In genomic region chr19:40267380-40267779, GRCm38 (mm10) we compare ENCODE assay signal across 9 mouse cellular contexts. TPM values are rescaled to one million over a fixed set of nuclear protein-coding genes. Genes with fewer than 3 reads are reported as not detected.
DNase-seq lines count a peak whose midpoint lies in the region; ATAC-seq and TF ChIP-seq lines count a peak whose summit lies in the region.
"Had no signal": no experiment of that assay in that cellular context is flagged by ENCODE, and none has a peak within 500 bp of the region (broad histone marks: within the 10 kb centered on the region; RNA-seq: fewer than 3 reads in every experiment).

No protein-coding gene starts in this region.

- peak overlapping the region; percentile 49 for H3K27ac ChIP-seq in heart, embryonic 12.5 days (ENCODE audit: poor library complexity, severe bottlenecking)
- H3K27ac ChIP-seq in intestine, embryonic 16.5 days (ENCODE audit: low read length): peak overlapping the region; percentile 74
- H3K27ac ChIP-seq in left cerebral cortex, adult 2 months: no peak overlapping the region
- no peak overlapping the region for H3K27ac ChIP-seq in hindbrain, embryonic 13.5 days

- WGBS in heart, embryonic 12.5 days: 78% methylated on average over 1 of the region's 1 CpGs
- 66% methylated on average over 1 of the region's 1 CpGs for WGBS in intestine, embryonic 16.5 days
- 88% methylated on average over 1 of the region's 1 CpGs for WGBS in hindbrain, embryonic 13.5 days

- peaks cover 16% of the 10 kb centered on the region; the same call in 1 of the 2 replicates for H3K36me3 ChIP-seq in heart, embryonic 12.5 days
- H3K36me3 ChIP-seq in intestine, embryonic 16.5 days (ENCODE audit: control insufficient read depth, insufficient read depth, low read length): no peaks in the 10 kb centered on the region
- H3K36me3 ChIP-seq in hindbrain, embryonic 13.5 days: no peaks in the 10 kb centered on the region

- H3K4me3 ChIP-seq in heart, embryonic 12.5 days: no peak overlapping the region
- H3K4me3 ChIP-seq in intestine, embryonic 16.5 days (ENCODE audit: low read length): no peak overlapping the region
- H3K4me3 ChIP-seq in left cerebral cortex, adult 2 months: no peak overlapping the region
- no peak overlapping the region for H3K4me3 ChIP-seq in hindbrain, embryonic 13.5 days
- H3K4me3 ChIP-seq: myocyte had no signal

- H3K9ac ChIP-seq in heart, embryonic 12.5 days: peak overlapping the region; percentile 1; the same call in 1 of the 2 replicates
- peak overlapping the region; percentile 25; the same call in 1 of the 2 replicates for H3K9ac ChIP-seq in intestine, embryonic 16.5 days (ENCODE audit: low read depth, low read length)
- no peak overlapping the region for H3K9ac ChIP-seq in hindbrain, embryonic 13.5 days

- peaks cover 30% of the 10 kb centered on the region for H3K4me1 ChIP-seq in heart, embryonic 12.5 days (replicated peaks)
- peaks cover 21% of the 10 kb centered on the region for H3K4me1 ChIP-seq in intestine, embryonic 16.5 days (ENCODE audit: control insufficient read depth, insufficient read depth, low read length)
- peaks cover 16% of the 10 kb centered on the region for H3K4me1 ChIP-seq in hindbrain, embryonic 13.5 days (replicated peaks)

- H3K4me2 ChIP-seq in heart, embryonic 12.5 days: peak overlapping the region; percentile 20; the same call in 1 of the 2 replicates
- H3K4me2 ChIP-seq in intestine, embryonic 16.5 days (ENCODE audit: low read depth, low read length): 0 out of 2 replicates have a peak overlapping the region, but pooled peaks have one; percentile 1
- H3K4me2 ChIP-seq in hindbrain, embryonic 13.5 days: no peak overlapping the region

- no peak for DNase-seq in heart, postnatal 4 days
- DNase-seq in lung, postnatal 36 days: peak; percentile 92
- peak; percentile 17 to 31 for DNase-seq in thymus, postnatal 10 days (ENCODE audit: low spot score in 2 of 2)
- no peak for DNase-seq in left cerebral cortex, adult 2 months (ENCODE audit: extremely low spot score in 1 of 2, low spot score in 2 of 2)

- no peak for TF ChIP-seq CTCF in left cerebral cortex, adult 2 months (IDR thresholded peaks at IDR 0.05)

- H3K27me3 ChIP-seq in heart, embryonic 12.5 days (replicated peaks): no peaks in the 10 kb centered on the region
- no peaks in the 10 kb centered on the region for H3K27me3 ChIP-seq in intestine, embryonic 16.5 days (replicated peaks; ENCODE audit: control insufficient read depth, insufficient read depth, low read length)
- peaks cover 31% of the 10 kb centered on the region for H3K27me3 ChIP-seq in hindbrain, embryonic 13.5 days

- H3K9me3 ChIP-seq in heart, embryonic 12.5 days (replicated peaks): no peaks in the 10 kb centered on the region
- H3K9me3 ChIP-seq in intestine, embryonic 16.5 days (ENCODE audit: control insufficient read depth, low read length): no peaks in the 10 kb centered on the region
- no peaks in the 10 kb centered on the region for H3K9me3 ChIP-seq in hindbrain, embryonic 13.5 days

- intact Hi-C loops in left cerebral cortex, adult 2 months (cut with DNase I): no loop called here

- ATAC-seq in heart, embryonic 12.5 days (ENCODE audit: insufficient number of reproducible peaks, low FRiP score): no peak
- peak; percentile 49 for ATAC-seq in intestine, embryonic 16.5 days
- no peak for ATAC-seq in erythroblast, adult 5-6 weeks (replicated peaks; ENCODE audit: low FRiP score, poor library complexity, severe bottlenecking)
- ATAC-seq in hindbrain, embryonic 13.5 days (ENCODE audit: low FRiP score): no peak

RNA-seq across cellular contexts. Expression of gene Pdlim1, which starts 4.3 kb away (rescaled TPM):
- polyA plus RNA-seq in heart, embryonic 12.5 days (2016; fragmentation: Nextera tagmentation; extraction: Ambion mirVana): 311 and 316 TPM in 2 replicates
- total RNA-seq in heart, postnatal 4 days (2021): 100 to 1,000 TPM; 266 to 281 TPM
- 217 and 222 TPM in 2 replicates for polyA plus RNA-seq in intestine, embryonic 16.5 days (2015; fragmentation: Nextera tagmentation; extraction: Ambion mirVana)
- 10 to 100 TPM; 16.7 to 20.1 TPM for total RNA-seq in left cerebral cortex, adult 2 months (2021)
- total RNA-seq in erythroblast, adult 5-6 weeks (2015; ENCODE audit: low replicate concordance): 19.6 and 24.0 TPM in 2 replicates
- 8.9 and 32.3 TPM in 2 replicates for total RNA-seq in erythroblast, adult 5-6 weeks (2017; ENCODE audit: low replicate concordance)
- 13.8 and 14.7 TPM in 2 replicates for polyA plus RNA-seq in hindbrain, embryonic 13.5 days (2015; fragmentation: Nextera tagmentation; extraction: Ambion mirVana)

Comparison
In these comparisons a context has a peak if more than half of its experiments do, and no peak if none do; other contexts are left out.
1. H3K27ac ChIP-seq: peak in heart, embryonic 12.5 days (single experiment) and intestine, embryonic 16.5 days (single experiment); none in left cerebral cortex, adult 2 months (single experiment) and hindbrain, embryonic 13.5 days (single experiment).
2. DNase-seq: peak in lung, postnatal 36 days (single experiment) and thymus, postnatal 10 days (2 of 2); none in heart, postnatal 4 days (single experiment) and left cerebral cortex, adult 2 months (0 of 2).
3. RNA of gene Pdlim1, which starts 4.3 kb away (total RNA-seq): 266 to 281 TPM in heart, postnatal 4 days; 8.9 to 32.3 TPM in erythroblast, adult 5-6 weeks and 16.7 to 20.1 TPM in left cerebral cortex, adult 2 months; every median in the first group is over 4 times any median in the second.